Mouse (Mus musculus) heart, postnatal 0 days (tissue): ENCODE measurements at regions not wholly inside any gene's neighbourhood (a gene's known extent, or its start where the extent isn't known, plus 50 kb on each side); places are given as distances from the start of the nearest gene placed in this dataset.

Experiments used
- CTCF ChIP-seq: IDR thresholded peaks from 2 replicates; pipeline ENCODE4 v1.5.1; 2016; ENCODE audit warnings: antibody characterized with exemption, control low read depth, low read depth
- EP300 ChIP-seq: IDR thresholded peaks from 2 replicates; pipeline ENCODE4 v1.6.1; 2016; ENCODE audit warnings: antibody characterized with exemption, low read depth

DNA sequence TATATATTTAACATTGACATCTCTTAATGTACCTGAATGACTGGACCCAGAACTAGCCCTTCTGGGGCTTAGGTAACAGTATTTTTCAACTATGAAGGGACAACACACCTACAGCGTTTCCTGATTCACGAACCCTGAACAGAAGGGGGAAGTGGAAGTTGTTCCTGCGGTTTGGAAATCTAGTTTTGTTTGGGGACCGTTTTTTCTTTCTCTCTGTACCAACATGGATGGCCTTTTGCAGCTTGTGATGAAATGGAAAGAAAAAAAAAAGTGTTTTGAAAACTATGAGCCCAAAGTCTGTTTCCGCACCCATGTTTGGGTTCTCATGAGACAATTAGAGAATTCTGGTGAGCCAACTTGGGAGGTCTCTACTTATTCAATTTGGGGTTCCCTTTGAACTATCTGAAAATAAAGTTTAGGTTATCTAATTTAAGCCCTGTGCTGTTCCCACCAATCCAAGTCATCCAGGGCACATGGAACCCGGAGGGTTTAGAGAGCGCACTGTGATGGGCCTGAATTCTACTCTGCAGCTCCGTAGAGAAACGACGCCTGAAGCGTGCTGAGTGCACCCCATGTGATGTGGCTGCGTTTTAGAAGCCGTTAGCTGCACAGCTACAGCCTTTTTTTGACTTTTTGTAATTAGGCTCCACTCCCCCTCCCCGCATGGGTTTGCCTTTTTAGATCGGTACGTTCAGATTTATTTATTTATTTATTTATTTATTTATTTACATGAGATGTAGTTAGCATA is 137.0 kb upstream of the Rapgef5 start:
- TF ChIP-seq CTCF (no peak), EP300 (no peak)
